Mouse (Mus musculus) midbrain, embryonic 14.5 days (tissue): ENCODE data around the gene Nckipsd. TPM values are rescaled to one million over a fixed set of nuclear protein-coding genes. Genes with fewer than 3 reads are reported as not detected.
A peak's percentile ranks its signal among the peaks of the same experiment; 100 is the strongest.

Experiments
- ATAC-seq: fragments of 200-750 bp; cut with Nextera tagmentation; 2 replicates; pipeline ENCODE4 v1.8.0; 2017; ENCODE audit warnings: moderate number of reproducible peaks, moderate library complexity; ENCODE audit not compliant: low FRiP score, low TSS enrichment
- DNase-seq: peaks from one replicate; pipeline ENCODE4 v3.0.0-alpha.2; 2015
- H3K27ac ChIP-seq: fragments of 300-500 bp; sonication (generic); replicated peaks from 2 replicates; pipeline ENCODE4 v1.5.1; 2014; ENCODE audit warnings: mild to moderate bottlenecking, low read depth, low read length, moderate library complexity
- H3K27me3 ChIP-seq: fragments of 300-500 bp; sonication (generic); 2 replicates; pipeline ENCODE4 v1.6.1; 2014; ENCODE audit warnings: low read length, control low read depth, mixed read lengths; ENCODE audit not compliant: control insufficient read depth, insufficient read depth
- H3K36me3 ChIP-seq: fragments of 300-500 bp; sonication (generic); 2 replicates; pipeline ENCODE4 v1.6.1; 2014; ENCODE audit warnings: low read length, control low read depth; ENCODE audit not compliant: control insufficient read depth, insufficient read depth
- H3K4me1 ChIP-seq: fragments of 300-500 bp; sonication (generic); 2 replicates; pipeline ENCODE4 v1.6.1; 2014; ENCODE audit warnings: mild to moderate bottlenecking, antibody characterized with exemption, low read length, control low read depth; ENCODE audit not compliant: control insufficient read depth, insufficient read depth
- H3K4me2 ChIP-seq: fragments of 300-500 bp; sonication (generic); 2 replicates; pipeline ENCODE4 v1.6.1; 2014; ENCODE audit warnings: mild to moderate bottlenecking, low read length, moderate library complexity
- H3K4me3 ChIP-seq: fragments of 300-500 bp; sonication (generic); replicated peaks from 2 replicates; pipeline ENCODE4 v1.5.1; 2014; ENCODE audit warnings: low read depth, low read length
- H3K9ac ChIP-seq: fragments of 300-500 bp; sonication (generic); replicated peaks from 2 replicates; pipeline ENCODE4 v1.6.1; 2014; ENCODE audit warnings: mild to moderate bottlenecking, low read length, moderate library complexity
- H3K9me3 ChIP-seq: fragments of 300-500 bp; sonication (generic); 2 replicates; pipeline ENCODE4 v1.6.1; 2016; ENCODE audit warnings: low read length, control low read depth, mixed read lengths; ENCODE audit not compliant: control insufficient read depth
- WGBS: fragments of 180-500 bp; shearing (Covaris S2); extraction: QIAGEN DNeasy Blood & Tissue Kit; methylation state at CpG from one replicate; pipeline ENCODE4 v1.1.7; 2014; 5-methylcytosine and 5-hydroxymethylcytosine counted together
- polyA plus RNA-seq: library from polyadenylated mRNA; unstranded; fragments of >200 nt; fragmentation: Nextera tagmentation; extraction: Ambion mirVana; gene quantifications from 2 replicates; pipeline ENCODE4 v1.2.1, GENCODE M21; 2014

Nckipsd gene
- polyA plus RNA-seq, 1 experiment from 2014 or later = 27.4 TPM

DNA sequence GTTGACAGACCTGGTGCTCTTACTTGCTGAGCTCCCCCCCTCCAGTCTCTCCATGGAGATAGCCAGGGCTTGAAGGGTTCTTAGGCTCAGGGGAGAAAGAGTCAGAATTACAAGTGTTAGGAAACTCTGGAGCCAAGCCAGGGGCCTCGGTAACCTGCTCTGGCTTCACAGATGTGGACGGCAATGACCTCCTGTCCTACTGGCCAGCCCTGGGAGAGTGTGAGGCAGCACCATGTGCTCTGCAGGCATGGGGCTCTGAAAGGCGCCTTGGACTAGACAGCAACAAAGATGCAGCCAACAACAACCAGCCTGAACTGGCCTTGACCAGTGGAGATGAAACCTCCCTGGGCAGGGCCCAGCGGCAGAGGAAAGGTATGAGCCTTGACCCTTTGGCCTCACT, 39.2 kb downstream of the Nckipsd start:
- Histone ChIP-seq H3K4me1 (no peaks in the 10 kb centered on the region), H3K4me2 (no peak overlapping the region), H3K27me3 (no peaks in the 10 kb centered on the region), H3K27ac (no peak overlapping the region), H3K36me3 (peaks cover 94% of the 10 kb centered on the region), H3K9me3 (no peaks in the 10 kb centered on the region), H3K4me3 (no peak overlapping the region), H3K9ac (no peak overlapping the region)
- DNase-seq (no peak), ATAC-seq (no peak)
- WGBS = 91% methylated on average over 4 of the region's 4 CpGs

DNA sequence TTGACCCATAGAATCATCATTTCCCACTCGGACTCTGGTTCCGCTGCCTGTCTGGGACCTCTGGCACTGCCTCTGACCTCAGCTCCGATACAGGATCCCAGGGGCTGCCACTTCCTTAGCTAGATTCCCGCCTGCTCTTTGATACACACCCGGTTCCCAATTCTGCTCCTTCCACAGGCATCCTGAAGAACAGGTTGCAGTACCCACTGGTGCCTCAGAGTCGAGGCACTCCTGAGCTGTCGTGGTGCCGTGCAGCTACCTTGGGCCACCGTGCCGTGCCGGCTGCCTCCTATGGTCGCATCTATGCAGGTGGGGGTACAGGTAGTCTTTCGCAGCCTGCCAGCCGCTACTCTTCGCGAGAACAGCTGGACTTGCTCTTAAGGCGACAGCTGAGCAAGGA, 40.3 kb downstream of the Nckipsd start:
- H3K4me2 ChIP-seq = no peak overlapping the region
- no peak for ATAC-seq

GRCm38 (mm10) chr9:108852976-108853375, 44.8 kb downstream of the Nckipsd start, which contains the start of gene Slc26a6:
Gene Slc26a6 (plus strand): TSS chr9:108853283.
- Histone ChIP-seq H3K4me3 (peak within 1 kb of the TSS; percentile 70), H3K27ac (peak within 1 kb of the TSS; percentile 66), H3K36me3 (peaks cover 61% of the 10 kb centered on the region), H3K4me2 (peak within 1 kb of the TSS; percentile 92), H3K9me3 (no peaks in the 10 kb centered on the region), H3K4me1 (peaks cover 4% of the 10 kb centered on the region; the same call in 1 of the 2 replicates), H3K27me3 (peaks cover 4% of the 10 kb centered on the region; the same call in 1 of the 2 replicates), H3K9ac (peak within 1 kb of the TSS; percentile 65)
- ATAC-seq (no peak), DNase-seq (no peak)
- 90% methylated on average over 3 of the region's 3 CpGs for WGBS

More for the DNA sequence above, 40.3 kb downstream of the Nckipsd start:
- Histone ChIP-seq H3K27me3 (no peaks in the 10 kb centered on the region), H3K36me3 (peaks cover 89% of the 10 kb centered on the region), H3K4me1 (no peaks in the 10 kb centered on the region; the same call in 1 of the 2 replicates), H3K4me3 (no peak overlapping the region), H3K9ac (no peak overlapping the region), H3K9me3 (no peaks in the 10 kb centered on the region), H3K27ac (no peak overlapping the region)
- DNase-seq = no peak
- 85% methylated on average over 17 of the region's 17 CpGs for WGBS

DNA sequence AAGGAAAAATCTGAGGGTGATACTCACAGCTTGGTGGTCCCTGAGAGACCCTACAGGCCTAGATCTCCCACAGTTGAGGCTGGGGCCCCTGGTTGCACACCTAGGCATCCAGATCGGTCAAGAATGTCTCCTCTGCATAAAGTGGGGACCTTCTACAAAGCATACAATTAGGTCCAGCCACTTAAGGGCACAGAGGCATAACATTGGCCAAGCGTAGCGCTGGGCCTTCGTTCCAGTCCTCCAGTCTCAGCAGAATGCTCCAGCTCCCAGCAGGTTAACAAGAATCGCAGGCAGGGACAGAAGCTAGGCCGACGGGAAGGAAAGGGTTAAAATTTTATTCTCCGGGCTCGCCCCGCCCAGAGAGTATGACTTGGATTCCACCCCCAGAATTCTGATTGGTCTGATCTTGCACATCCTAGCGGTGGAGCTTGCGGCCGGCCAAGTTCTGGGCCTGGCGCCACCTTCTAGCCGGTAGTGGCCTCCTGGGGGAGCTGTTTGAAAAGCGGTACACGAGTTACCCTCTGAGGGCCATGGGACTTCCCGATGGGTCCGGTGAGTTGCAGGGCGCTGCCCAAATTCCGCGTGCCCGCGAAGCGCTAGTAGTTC, 45.6 kb downstream of the Nckipsd start:
- Histone ChIP-seq H3K4me3 (peak overlapping the region; percentile 70), H3K36me3 (peaks cover 61% of the 10 kb centered on the region), H3K27ac (peak overlapping the region; percentile 66), H3K4me1 (peaks cover 4% of the 10 kb centered on the region; the same call in 1 of the 2 replicates), H3K9ac (peak overlapping the region; percentile 65), H3K27me3 (peaks cover 4% of the 10 kb centered on the region; the same call in 1 of the 2 replicates), H3K9me3 (no peaks in the 10 kb centered on the region), H3K4me2 (peak overlapping the region; percentile 92)
- WGBS = 2% methylated on average over 25 of the region's 25 CpGs
- DNase-seq = peak; percentile 97
- ATAC-seq = peak; percentile 89

DNA sequence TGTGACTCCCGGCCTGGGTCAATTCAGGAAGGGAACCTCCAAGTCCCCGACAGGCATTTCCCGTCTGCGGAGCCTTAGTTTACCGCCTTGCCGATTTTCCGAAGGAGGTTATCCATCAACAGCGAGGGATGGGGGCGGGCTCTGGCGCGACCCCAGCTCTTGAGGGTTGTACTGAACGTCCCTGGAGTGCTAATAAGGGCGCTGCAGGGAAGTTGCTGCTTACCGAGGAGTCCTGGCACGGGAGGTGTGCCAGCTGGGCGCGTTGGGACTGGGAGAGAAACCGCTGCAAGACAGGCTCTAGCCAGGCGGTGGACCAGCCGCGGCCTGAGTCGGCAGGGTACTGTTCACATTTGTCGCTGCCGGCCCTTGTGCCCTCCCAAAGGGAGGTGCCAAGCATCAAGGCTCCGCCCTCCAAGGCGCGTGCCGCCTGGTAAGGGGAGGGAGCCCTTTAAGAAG, 46.1 kb downstream of the Nckipsd start:
- DNase-seq = peak; percentile 89
- Histone ChIP-seq H3K4me3 (peak overlapping the region; percentile 70), H3K27ac (peak overlapping the region; percentile 66), H3K4me1 (peaks cover 4% of the 10 kb centered on the region; the same call in 1 of the 2 replicates), H3K9ac (peak overlapping the region; percentile 65), H3K27me3 (peaks cover 4% of the 10 kb centered on the region; the same call in 1 of the 2 replicates), H3K4me2 (peak overlapping the region; percentile 92), H3K9me3 (no peaks in the 10 kb centered on the region), H3K36me3 (peaks cover 61% of the 10 kb centered on the region)
- peak; percentile 59 for ATAC-seq
- 0% methylated on average over 28 of the region's 28 CpGs for WGBS

DNA sequence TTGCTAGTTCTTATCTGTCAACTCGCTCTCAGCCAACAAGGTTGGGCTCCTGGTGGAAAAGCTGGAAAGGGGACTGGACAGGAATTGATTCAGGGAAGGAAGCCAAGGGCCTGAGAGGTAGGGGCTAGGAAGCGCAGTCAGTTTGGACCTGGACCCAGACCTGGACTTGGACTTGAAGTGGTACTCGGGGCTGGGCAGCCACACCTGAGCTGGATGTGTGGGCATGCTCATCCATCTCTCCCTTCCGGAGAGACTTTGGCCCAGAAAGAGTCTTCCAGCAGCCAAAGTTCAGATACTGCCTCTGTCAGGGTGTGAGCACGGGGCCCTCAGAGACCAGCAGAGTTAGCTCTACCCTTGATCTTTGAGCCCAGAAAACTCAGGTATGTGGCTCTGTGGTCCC, 47.2 kb downstream of the Nckipsd start:
- no peak for ATAC-seq
- 58% methylated on average over 5 of the region's 5 CpGs for WGBS
- Histone ChIP-seq H3K27ac (no peak overlapping the region), H3K27me3 (peaks cover 4% of the 10 kb centered on the region; the same call in 1 of the 2 replicates), H3K4me2 (peak overlapping the region; percentile 92; the same call in 1 of the 2 replicates), H3K36me3 (peaks cover 58% of the 10 kb centered on the region), H3K4me1 (peaks cover 4% of the 10 kb centered on the region; the same call in 1 of the 2 replicates), H3K9me3 (no peaks in the 10 kb centered on the region), H3K9ac (no peak overlapping the region), H3K4me3 (no peak overlapping the region)
- DNase-seq = no peak

GRCm38 (mm10) chr9:108858792-108859527, 50.8 kb downstream of the Nckipsd start:
- peaks cover 48% of the 10 kb centered on the region for H3K36me3 ChIP-seq
- H3K9me3 ChIP-seq = no peaks in the 10 kb centered on the region
- peaks cover 4% of the 10 kb centered on the region; the same call in 1 of the 2 replicates for H3K27me3 ChIP-seq
- no peak overlapping the region for H3K27ac ChIP-seq
- ATAC-seq (no peak), DNase-seq (no peak)
- 0 out of 2 replicates have a peak, but pooled peaks cover 4% of the 10 kb centered on the region for H3K4me1 ChIP-seq
- no peak overlapping the region for H3K4me2 ChIP-seq
- WGBS = 83% methylated on average over 8 of the region's 8 CpGs
- H3K9ac ChIP-seq = no peak overlapping the region
- no peak overlapping the region for H3K4me3 ChIP-seq
